In genomic region chr17:5132987-5133355, GRCm38 (mm10) we compare ENCODE assay signal across 21 mouse cellular contexts.
DNase-seq lines count a peak whose midpoint lies in the region; ATAC-seq and TF ChIP-seq lines count a peak whose summit lies in the region.
"Had no signal": no experiment of that assay in that cellular context is flagged by ENCODE, and none has a peak within 500 bp of the region (broad histone marks: within the 10 kb centered on the region; RNA-seq: fewer than 3 reads in every experiment).

No protein-coding gene starts in this region.

- 0 out of 2 replicates have a peak, but pooled peaks have one; percentile 17 for ATAC-seq in intestine, embryonic 16.5 days
- ATAC-seq in intestine, embryonic 15.5 days: no peak
- no peak for ATAC-seq in kidney, embryonic 14.5 days (ENCODE audit: low FRiP score, low TSS enrichment)
- ATAC-seq in Patski: peak; percentile 63
- ATAC-seq: forebrain, postnatal 0 days; midbrain, embryonic 15.5 days had no signal

- H3K9ac ChIP-seq in intestine, embryonic 16.5 days (ENCODE audit: low read depth, low read length): no peak overlapping the region
- H3K9ac ChIP-seq in intestine, embryonic 15.5 days: no peak overlapping the region
- no peak overlapping the region for H3K9ac ChIP-seq in kidney, embryonic 14.5 days (ENCODE audit: low read depth, low read length)
- H3K9ac ChIP-seq: embryonic facial prominence, embryonic 12.5 days; forebrain, postnatal 0 days; heart, embryonic 15.5 days; hindbrain, embryonic 15.5 days; limb, embryonic 13.5 days; liver, embryonic 15.5 days; midbrain, embryonic 15.5 days; neural tube, embryonic 12.5 days had no signal

- in situ Hi-C loops in Patski (cut with MboI; ENCODE audit: low pct_unique_long_range_greater_than_20kb): no loop called here

- DNase-seq in adrenal gland, adult 2 months: peak; percentile 32
- no peak for DNase-seq in adrenal gland, postnatal 25 days
- peak; percentile 42 to 46 for DNase-seq in kidney, postnatal 36 days
- peak; percentile 41 for DNase-seq in Patski (ENCODE audit: low read depth, low spot score)
- no peak for DNase-seq in B cell, adult 2 months
- DNase-seq: cerebellum, adult 11-12 months; forebrain, postnatal 0 days; heart, postnatal 36 days; right cerebral cortex, postnatal 14 days had no signal

- no peak for TF ChIP-seq CTCF in Patski (IDR thresholded peaks at IDR 0.05)

- no peak overlapping the region for H3K27ac ChIP-seq in intestine, embryonic 16.5 days (ENCODE audit: low read length)
- H3K27ac ChIP-seq in intestine, embryonic 15.5 days: no peak overlapping the region
- no peak overlapping the region for H3K27ac ChIP-seq in kidney, embryonic 14.5 days (ENCODE audit: low read depth, low read length)
- H3K27ac ChIP-seq: embryonic facial prominence, embryonic 12.5 days; heart, embryonic 15.5 days; hindbrain, embryonic 15.5 days; limb, embryonic 13.5 days; liver, embryonic 15.5 days; macrophage; midbrain, embryonic 15.5 days; neural tube, embryonic 12.5 days; stomach, postnatal 0 days had no signal

- H3K4me2 ChIP-seq in intestine, embryonic 16.5 days (ENCODE audit: low read depth, low read length): no peak overlapping the region
- no peak overlapping the region for H3K4me2 ChIP-seq in intestine, embryonic 15.5 days (replicated peaks)
- H3K4me2 ChIP-seq in kidney, embryonic 14.5 days (replicated peaks; ENCODE audit: low read depth, low read length): no peak overlapping the region
- H3K4me2 ChIP-seq: embryonic facial prominence, embryonic 12.5 days; heart, embryonic 15.5 days; hindbrain, embryonic 15.5 days; limb, embryonic 13.5 days; liver, embryonic 15.5 days; midbrain, embryonic 15.5 days; neural tube, embryonic 12.5 days had no signal

- peaks cover 12% of the 10 kb centered on the region for H3K4me1 ChIP-seq in intestine, embryonic 16.5 days (ENCODE audit: control insufficient read depth, insufficient read depth, low read length)
- peaks cover 9% of the 10 kb centered on the region for H3K4me1 ChIP-seq in intestine, embryonic 15.5 days (replicated peaks)
- peaks cover 11% of the 10 kb centered on the region for H3K4me1 ChIP-seq in kidney, embryonic 14.5 days (ENCODE audit: control insufficient read depth, insufficient read depth, low read length)

- WGBS in intestine, embryonic 16.5 days: 78% methylated on average over 7 of the region's 7 CpGs
- WGBS in intestine, embryonic 15.5 days: 83% methylated on average over 7 of the region's 7 CpGs
- 78% methylated on average over 7 of the region's 7 CpGs for WGBS in kidney, embryonic 14.5 days

- POLR2A ChIA-PET in Patski (lab: Charles Lee): no interaction called here

- H3K4me3 ChIP-seq in intestine, embryonic 16.5 days (ENCODE audit: low read length): no peak overlapping the region
- H3K4me3 ChIP-seq in intestine, embryonic 15.5 days (replicated peaks): no peak overlapping the region
- H3K4me3 ChIP-seq in kidney, embryonic 14.5 days (ENCODE audit: low read length): no peak overlapping the region
- H3K4me3 ChIP-seq: embryonic facial prominence, embryonic 12.5 days; heart, embryonic 15.5 days; hindbrain, embryonic 15.5 days; limb, embryonic 13.5 days; liver, embryonic 15.5 days; midbrain, embryonic 15.5 days; neural tube, embryonic 12.5 days had no signal

- no peaks in the 10 kb centered on the region for H3K36me3 ChIP-seq in intestine, embryonic 16.5 days (ENCODE audit: control insufficient read depth, insufficient read depth, low read length)
- H3K36me3 ChIP-seq in intestine, embryonic 15.5 days: no peaks in the 10 kb centered on the region
- H3K36me3 ChIP-seq in kidney, embryonic 14.5 days (ENCODE audit: control insufficient read depth, insufficient read depth, low read length): no peaks in the 10 kb centered on the region
- H3K36me3 ChIP-seq: embryonic facial prominence, embryonic 12.5 days; heart, embryonic 15.5 days; hindbrain, embryonic 15.5 days; midbrain, embryonic 15.5 days; neural tube, embryonic 12.5 days had no signal

- H3K9me3 ChIP-seq in intestine, embryonic 16.5 days (ENCODE audit: control insufficient read depth, low read length): no peaks in the 10 kb centered on the region
- no peaks in the 10 kb centered on the region for H3K9me3 ChIP-seq in intestine, embryonic 15.5 days
- H3K9me3 ChIP-seq in kidney, embryonic 14.5 days (ENCODE audit: control insufficient read depth, low read length): no peaks in the 10 kb centered on the region
- H3K9me3 ChIP-seq: embryonic facial prominence, embryonic 12.5 days; heart, embryonic 15.5 days; hindbrain, embryonic 15.5 days; limb, embryonic 13.5 days; liver, embryonic 15.5 days; midbrain, embryonic 15.5 days; neural tube, embryonic 12.5 days had no signal

- CTCF ChIA-PET in Patski (lab: Charles Lee): no interaction called here

- H3K27me3 ChIP-seq in intestine, embryonic 16.5 days (replicated peaks; ENCODE audit: control insufficient read depth, insufficient read depth, low read length): no peaks in the 10 kb centered on the region
- H3K27me3 ChIP-seq in intestine, embryonic 15.5 days (replicated peaks): no peaks in the 10 kb centered on the region
- no peaks in the 10 kb centered on the region for H3K27me3 ChIP-seq in kidney, embryonic 14.5 days (ENCODE audit: control insufficient read depth, insufficient read depth, low read length)
- no peaks in the 10 kb centered on the region for H3K27me3 ChIP-seq in Patski
- H3K27me3 ChIP-seq: embryonic facial prominence, embryonic 12.5 days; heart, embryonic 15.5 days; hindbrain, embryonic 15.5 days; limb, embryonic 13.5 days; liver, embryonic 15.5 days; midbrain, embryonic 15.5 days; neural tube, embryonic 12.5 days had no signal

Comparison
In these comparisons a context has a peak if more than half of its experiments do, and no peak if none do; other contexts are left out.
1. DNase-seq: peak in adrenal gland, adult 2 months (single experiment), kidney, postnatal 36 days (2 of 2) and Patski (single experiment); none in adrenal gland, postnatal 25 days (single experiment) and B cell, adult 2 months (0 of 2).
2. ATAC-seq: peak in intestine, embryonic 16.5 days (single experiment) and Patski (single experiment); none in intestine, embryonic 15.5 days (single experiment) and kidney, embryonic 14.5 days (single experiment).